Mouse (Mus musculus) lung, adult 2 months (tissue): ENCODE results near the gene Exoc3.

Experiments
- CTCF ChIP-seq: fragments of 200-500 bp; IDR thresholded peaks from 2 replicates; pipeline ENCODE4 v1.5.1; 2011; ENCODE audit warnings: mild to moderate bottlenecking, low read length, control low read depth; ENCODE audit not compliant: insufficient read depth
- POLR2A ChIP-seq: fragments of 200-500 bp; IDR thresholded peaks from 2 replicates; pipeline ENCODE4 v1.6.1; 2011; ENCODE audit warnings: low read depth, mild to moderate bottlenecking, control low read depth, low read length, borderline replicate concordance; ENCODE audit errors: extremely low read depth

DNA sequence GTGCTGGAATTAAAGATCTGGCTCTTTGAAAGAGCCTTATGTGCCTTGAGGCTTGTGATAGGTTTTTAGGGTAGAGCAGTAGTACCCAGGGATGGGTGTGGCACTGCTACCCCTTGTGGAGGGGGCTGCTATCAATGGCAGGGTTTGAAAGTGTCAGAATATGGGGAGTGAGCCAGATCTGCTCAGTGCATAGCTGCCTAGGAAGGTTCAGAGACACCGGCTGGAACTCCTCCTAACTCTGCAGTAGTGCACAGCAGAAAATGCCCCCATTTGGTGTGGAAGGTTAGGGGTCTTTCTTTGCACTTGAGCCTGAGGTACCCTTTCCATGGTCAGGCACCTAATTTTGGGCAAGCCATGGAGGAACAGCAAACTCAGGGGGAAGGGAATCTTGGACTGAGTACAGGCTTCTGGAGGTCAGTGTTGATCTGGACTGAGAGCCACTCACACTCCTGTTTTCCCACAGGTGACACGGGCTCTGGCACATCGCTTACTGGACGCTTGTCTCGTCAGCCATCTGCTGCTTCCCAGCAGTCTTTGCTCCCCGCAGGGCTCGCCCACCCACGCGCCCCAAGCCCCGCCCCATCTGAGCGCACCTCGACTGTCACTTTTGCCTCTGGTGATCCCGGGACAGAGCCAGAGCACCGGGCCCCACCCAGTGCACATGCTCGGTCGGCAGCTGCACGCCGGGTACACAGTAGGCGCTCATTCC, 42.0 kb downstream of the Exoc3 start:
- TF ChIP-seq CTCF (no peak), POLR2A (no peak)
